10 mouse cellular contexts compared by ENCODE assay signal in genomic region chr12:79017994-79018399, GRCm38 (mm10). TPM values are rescaled to one million over a fixed set of nuclear protein-coding genes. Genes with fewer than 3 reads are reported as not detected.
A peak's percentile ranks its signal among the peaks of the same experiment; 100 is the strongest.
DNase-seq lines count a peak whose midpoint lies in the region; ATAC-seq and TF ChIP-seq lines count a peak whose summit lies in the region.
"Had no signal": no experiment of that assay in that cellular context is flagged by ENCODE, and none has a peak within 500 bp of the region (broad histone marks: within the 10 kb centered on the region; RNA-seq: fewer than 3 reads in every experiment).

No protein-coding gene starts in this region.

- TF ChIP-seq CTCF in left cerebral cortex, adult 2 months (IDR thresholded peaks at IDR 0.05), result no peak

- no peak overlapping the region for H3K4me3 ChIP-seq in left cerebral cortex, adult 2 months
- H3K4me3 ChIP-seq: limb, embryonic 13.5 days had no signal

- peak; percentile 72 for ATAC-seq in megakaryocyte-erythroid progenitor cell, adult 5-6 weeks (replicated peaks; ENCODE audit: low FRiP score, low TSS enrichment, poor library complexity, severe bottlenecking)
- no peak for ATAC-seq in erythroblast, adult 5-6 weeks (replicated peaks; ENCODE audit: low FRiP score, poor library complexity, severe bottlenecking)
- ATAC-seq: hindbrain, postnatal 0 days had no signal

- no peak overlapping the region for H3K27ac ChIP-seq in left cerebral cortex, adult 2 months
- H3K27ac ChIP-seq: hindbrain, postnatal 0 days; limb, embryonic 13.5 days had no signal

- intact Hi-C loops in left cerebral cortex, adult 2 months (cut with DNase I), result no loop called here

- peak; percentile 35 to 49 for DNase-seq in B cell, adult 2 months
- peak; percentile 35 for DNase-seq in ES-CJ7 (ENCODE audit: low read depth, low spot score)
- DNase-seq in induced T-regulatory cell, adult 2 months (ENCODE audit: low read depth), result peak; percentile 44
- DNase-seq in left cerebral cortex, adult 2 months (ENCODE audit: extremely low spot score in 1 of 2, low spot score in 2 of 2), result no peak
- no peak for DNase-seq in adrenal gland, adult 18-20 months (ENCODE audit: low spot score in 2 of 2)
- DNase-seq: midbrain, embryonic 14.5 days had no signal

RNA-seq across cellular contexts. Expression of gene Tmem229b, which starts 10.6 kb away (rescaled TPM):
- total RNA-seq in megakaryocyte-erythroid progenitor cell, adult 5-6 weeks (2014; fragmentation: Nextera tagmentation), result 12.2 and 22.1 TPM in 2 replicates
- total RNA-seq in megakaryocyte-erythroid progenitor cell, adult 5-6 weeks (2017), result 8.5 and 10.6 TPM in 2 replicates
- total RNA-seq in left cerebral cortex, adult 2 months (2021), result 10 to 100 TPM; 24.7 to 33.1 TPM
- total RNA-seq in erythroblast, adult 5-6 weeks (2015; ENCODE audit: low replicate concordance), result 7.1 and 9.0 TPM in 2 replicates
- 5.4 and 9.5 TPM in 2 replicates for total RNA-seq in erythroblast, adult 5-6 weeks (2017; ENCODE audit: low replicate concordance)
- 10 to 100 TPM in 1 of 2 experiments, 1 to 10 TPM in 1; 6.2 to 10.3 TPM for total RNA-seq in adrenal gland, adult 18-20 months (2021)

RNA-seq across cellular contexts. Expression of gene Plekhh1, which starts 11.0 kb away (rescaled TPM):
- not detected in 2 replicates for total RNA-seq in megakaryocyte-erythroid progenitor cell, adult 5-6 weeks (2014; fragmentation: Nextera tagmentation)
- not detected in 2 replicates for total RNA-seq in megakaryocyte-erythroid progenitor cell, adult 5-6 weeks (2017)
- 10 to 100 TPM in 1 of 2 experiments, 1 to 10 TPM in 1; 9.1 to 12.1 TPM for total RNA-seq in left cerebral cortex, adult 2 months (2021)
- total RNA-seq in erythroblast, adult 5-6 weeks (2015; ENCODE audit: low replicate concordance), result not detected in 2 replicates
- total RNA-seq in erythroblast, adult 5-6 weeks (2017; ENCODE audit: low replicate concordance), result not detected in 2 replicates
- total RNA-seq in adrenal gland, adult 18-20 months (2021), result 1 to 10 TPM; 1.9 to 3.6 TPM

Comparison
In these comparisons a context has a peak if more than half of its experiments do, and no peak if none do; other contexts are left out.
1. DNase-seq: peak in B cell, adult 2 months (2 of 2), ES-CJ7 (single experiment) and induced T-regulatory cell, adult 2 months (single experiment); none in left cerebral cortex, adult 2 months (0 of 2) and adrenal gland, adult 18-20 months (0 of 2).